Mouse (Mus musculus) mesoderm, embryonic 11.5 days (tissue): ENCODE data around the gene Nppb.

Experiments used
- DNase-seq: peaks from one replicate; pipeline ENCODE4 v3.0.0-alpha.2; 2012; ENCODE audit warnings: low read depth, low spot score

Gene Nppb

GRCm38 (mm10) chr4:147985205-147986132 is at the start of gene Nppb:
Nppb (plus strand) TSS chr4:147985788.
- DNase-seq: peak; percentile 73

- DNase-seq: peak; percentile 40
Measured at GRCm38 (mm10) chr4:147935904-147936303, 49.7 kb upstream of the Nppb start.

- peak; percentile 72 for DNase-seq
Measured at GRCm38 (mm10) chr4:147936331-147936954, 49.1 kb upstream of the Nppb start, which contains the start of gene Plod1. Plod1 (minus strand) TSS chr4:147936767.

- no peak for DNase-seq
Measured at GRCm38 (mm10) chr4:147937021-147937420, 48.6 kb upstream of the Nppb start.

- DNase-seq: no peak
Measured at GRCm38 (mm10) chr4:147937486-147937885, 48.1 kb upstream of the Nppb start.

GRCm38 (mm10) chr4:147938148-147939096 is 47.2 kb upstream of the Nppb start:
- no peak for DNase-seq

GRCm38 (mm10) chr4:147940111-147940510 is 45.5 kb upstream of the Nppb start:
- peak; percentile 54 for DNase-seq

- peak; percentile 92 for DNase-seq
Measured at GRCm38 (mm10) chr4:147940576-147941044, 45.0 kb upstream of the Nppb start, which contains the start of gene 2510039O18Rik. 2510039O18Rik (plus strand) TSS chr4:147940895.

- no peak for DNase-seq
Measured at GRCm38 (mm10) chr4:147941045-147942020, 44.3 kb upstream of the Nppb start.

- no peak for DNase-seq
Measured at GRCm38 (mm10) chr4:147943005-147943404, 42.6 kb upstream of the Nppb start.

- DNase-seq: no peak
Measured at GRCm38 (mm10) chr4:147947511-147947910, 38.1 kb upstream of the Nppb start.

- peak; percentile 66 for DNase-seq
Measured at GRCm38 (mm10) chr4:147953590-147953989, 32.0 kb upstream of the Nppb start.

GRCm38 (mm10) chr4:147957141-147957540 is 28.4 kb upstream of the Nppb start:
- peak; percentile 74 for DNase-seq

GRCm38 (mm10) chr4:147959881-147960831 is 25.4 kb upstream of the Nppb start:
- peak; percentile 87 for DNase-seq

GRCm38 (mm10) chr4:147962781-147963180 is 22.8 kb upstream of the Nppb start:
- DNase-seq: no peak

GRCm38 (mm10) chr4:147963623-147964022 is 22.0 kb upstream of the Nppb start:
- no peak for DNase-seq

GRCm38 (mm10) chr4:147965712-147966111 is 19.9 kb upstream of the Nppb start:
- no peak for DNase-seq

GRCm38 (mm10) chr4:147968816-147969215 is 16.8 kb upstream of the Nppb start:
- no peak for DNase-seq

GRCm38 (mm10) chr4:147969337-147969736 is 16.3 kb upstream of the Nppb start:
- no peak for DNase-seq
